Mouse (Mus musculus) naive thymus-derived CD4-positive, alpha-beta T cell, adult 5 months (primary cell): ENCODE results near the gene Ezh1. TPM values are rescaled to one million over a fixed set of nuclear protein-coding genes. Genes with fewer than 3 reads are reported as not detected.

Experiments
- polyA plus RNA-seq: library from polyadenylated mRNA; unstranded; fragments of 100-300 nt; shearing (Covaris generic); gene quantifications from one replicate; pipeline ENCODE4 v1.2.1, GENCODE M21; 2017

Ezh1 gene
- 83.6 TPM for polyA plus RNA-seq

DNA sequence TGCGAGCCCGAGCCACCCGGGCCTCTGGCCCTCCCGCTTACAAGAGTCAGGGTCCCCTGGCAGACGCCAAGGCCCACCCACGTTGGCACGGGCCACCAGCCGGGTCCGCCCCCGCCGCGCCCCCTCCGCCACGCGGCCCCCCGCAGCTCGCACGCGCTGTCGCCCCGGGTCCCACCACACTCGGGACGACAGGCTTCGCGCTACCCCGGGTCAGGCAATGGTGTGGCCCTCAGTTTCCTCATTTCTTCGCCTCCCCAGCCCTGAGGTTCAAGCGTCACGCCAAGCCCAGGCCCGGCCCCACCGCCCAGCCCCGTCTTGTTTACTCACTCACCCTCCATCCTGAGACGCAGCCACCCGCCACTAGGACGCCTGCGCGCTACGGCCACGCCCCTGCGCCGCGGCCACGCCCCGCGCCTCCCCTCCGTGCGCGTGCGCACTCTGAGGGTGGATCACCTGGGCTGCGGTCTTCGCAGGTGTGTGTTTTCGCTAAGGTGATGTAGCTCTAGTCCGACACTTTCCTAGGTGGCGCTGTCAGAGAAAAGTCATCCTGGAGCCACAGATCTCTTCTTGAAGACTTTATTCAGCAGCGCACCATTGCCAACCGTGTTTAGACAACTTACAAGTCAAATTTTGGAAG lies at the start of gene Ezh1:
Gene Ezh1 (minus strand): TSS at position 399 of the 637 bp plus-strand sequence.

DNA sequence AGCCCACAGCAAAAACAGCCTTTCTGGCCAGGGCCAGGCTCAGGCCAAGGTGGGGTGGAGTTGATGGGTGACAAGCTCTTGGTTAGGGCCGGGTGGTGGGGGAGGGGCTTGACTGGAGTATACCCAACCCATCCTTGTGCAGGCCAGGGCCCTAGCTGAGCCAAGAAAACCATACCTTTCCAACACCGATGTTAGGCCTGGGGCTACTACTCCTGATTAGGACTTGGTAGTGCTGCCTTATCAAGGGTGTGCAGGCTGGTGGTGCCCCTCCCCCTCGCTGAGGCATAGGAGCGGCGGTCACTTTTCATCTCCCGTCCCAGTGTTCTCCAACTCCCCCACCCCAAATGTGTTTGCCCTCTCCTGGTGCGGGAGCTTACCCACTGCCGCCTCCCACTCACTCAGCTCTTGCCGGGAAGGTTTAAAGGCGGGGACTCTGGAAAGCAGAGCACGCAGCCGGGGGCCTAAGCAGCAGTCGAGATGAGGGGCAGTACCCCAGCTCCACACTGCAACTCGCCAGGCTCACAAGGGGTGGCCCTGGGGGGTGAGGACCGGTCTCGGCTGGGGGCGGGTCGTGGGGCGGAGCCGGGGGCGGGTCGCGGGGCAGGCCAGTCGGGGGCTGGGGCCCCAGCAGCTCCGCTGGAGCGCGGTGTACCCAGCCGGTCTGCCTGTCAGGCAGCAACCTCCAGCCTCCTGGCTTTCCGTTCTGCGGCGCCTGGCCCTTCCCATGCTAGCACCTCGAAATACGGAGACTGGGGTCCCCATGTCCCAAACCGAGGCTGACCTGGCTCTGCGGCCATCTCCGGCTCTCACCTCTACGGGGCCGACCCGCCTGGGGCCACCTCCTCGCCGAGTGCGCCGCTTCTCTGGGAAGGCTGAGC lies 33.9 kb upstream of the Ezh1 start, which contains the start of gene Wnk4:
Gene Wnk4 (plus strand): TSS at position 620 of the 878 bp plus-strand sequence.

DNA sequence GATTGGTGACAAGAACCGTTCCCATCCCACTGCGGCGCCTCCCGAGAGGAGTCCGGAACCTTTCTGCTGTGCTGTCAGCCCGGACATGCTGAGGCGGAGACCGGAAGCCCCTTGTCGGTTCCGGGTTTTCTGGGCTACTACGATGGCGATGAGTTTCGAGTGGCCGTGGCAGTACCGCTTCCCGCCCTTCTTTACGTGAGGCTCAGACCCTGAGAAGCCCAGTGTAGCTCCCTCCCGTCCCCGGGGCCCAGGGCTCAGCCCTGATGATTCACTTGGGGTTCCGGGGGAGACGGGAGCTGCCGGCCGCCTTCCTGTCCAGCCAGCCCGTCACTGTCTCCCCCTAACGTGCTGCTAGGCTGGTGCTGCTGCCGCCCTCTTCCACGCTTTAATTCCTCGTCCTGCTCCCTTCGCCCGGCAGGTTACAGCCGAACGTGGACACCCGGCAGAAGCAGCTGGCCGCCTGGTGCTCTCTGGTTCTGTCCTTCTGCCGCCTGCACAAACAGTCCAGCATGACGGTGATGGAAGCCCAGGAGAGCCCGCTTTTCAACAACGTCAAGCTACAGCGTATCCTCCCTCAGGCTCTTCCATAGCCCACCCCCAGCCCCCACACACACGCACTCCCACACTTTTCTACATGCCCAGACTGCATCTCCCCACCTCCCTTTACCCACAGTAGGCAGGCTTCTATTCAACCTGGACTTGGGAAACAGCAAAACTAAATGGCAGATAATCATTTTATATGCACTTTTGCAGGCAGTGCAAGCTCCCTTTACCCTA lies 27.5 kb upstream of the Ezh1 start, which contains the start of gene Vps25:
Gene Vps25 (plus strand): TSS at position 95 of the 777 bp plus-strand sequence.

DNA sequence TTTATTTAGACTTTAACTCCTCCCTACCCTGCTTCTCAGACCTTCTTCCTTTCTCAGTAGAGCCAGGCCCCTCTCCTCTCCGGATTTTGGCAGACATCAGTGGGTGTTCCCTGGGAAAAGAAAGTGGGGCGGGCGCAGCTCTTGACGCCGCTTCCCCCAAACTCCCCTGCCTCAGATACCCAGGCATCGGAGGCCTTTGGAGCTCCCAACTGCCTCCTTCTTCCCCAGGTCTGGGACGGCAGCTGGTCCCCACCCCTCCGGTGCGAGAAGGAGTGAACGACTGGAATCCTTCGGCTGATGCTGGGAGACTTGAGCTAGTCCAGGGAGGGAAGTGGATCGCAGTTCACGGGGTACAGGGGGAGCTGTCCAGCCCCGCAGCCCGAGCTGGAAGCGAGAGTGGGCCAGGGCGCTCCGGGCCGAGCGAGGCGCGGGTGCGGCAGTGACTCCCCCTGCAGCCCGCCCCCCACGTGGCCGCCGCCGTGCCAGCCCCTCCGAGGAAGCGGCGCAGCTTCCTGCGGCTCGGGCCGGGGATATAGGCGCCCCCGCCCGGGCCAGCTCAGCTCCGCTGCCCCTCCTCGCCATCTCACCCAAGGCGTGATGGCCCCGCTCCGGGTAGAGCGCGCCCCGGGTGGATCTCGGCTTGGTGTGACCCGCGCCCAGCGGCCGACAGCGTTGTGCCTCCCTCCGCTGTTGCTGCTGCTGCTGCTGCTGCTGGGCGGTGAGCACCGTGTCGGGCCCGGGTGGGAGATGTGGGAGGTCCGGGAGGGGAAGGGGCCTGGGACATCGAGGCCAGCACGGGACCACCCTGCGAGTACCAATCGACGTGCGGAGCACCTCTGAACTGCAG lies 19.8 kb upstream of the Ezh1 start, which contains the start of gene Ramp2:
Gene Ramp2 (plus strand): TSS at position 174 of the 847 bp plus-strand sequence.

DNA sequence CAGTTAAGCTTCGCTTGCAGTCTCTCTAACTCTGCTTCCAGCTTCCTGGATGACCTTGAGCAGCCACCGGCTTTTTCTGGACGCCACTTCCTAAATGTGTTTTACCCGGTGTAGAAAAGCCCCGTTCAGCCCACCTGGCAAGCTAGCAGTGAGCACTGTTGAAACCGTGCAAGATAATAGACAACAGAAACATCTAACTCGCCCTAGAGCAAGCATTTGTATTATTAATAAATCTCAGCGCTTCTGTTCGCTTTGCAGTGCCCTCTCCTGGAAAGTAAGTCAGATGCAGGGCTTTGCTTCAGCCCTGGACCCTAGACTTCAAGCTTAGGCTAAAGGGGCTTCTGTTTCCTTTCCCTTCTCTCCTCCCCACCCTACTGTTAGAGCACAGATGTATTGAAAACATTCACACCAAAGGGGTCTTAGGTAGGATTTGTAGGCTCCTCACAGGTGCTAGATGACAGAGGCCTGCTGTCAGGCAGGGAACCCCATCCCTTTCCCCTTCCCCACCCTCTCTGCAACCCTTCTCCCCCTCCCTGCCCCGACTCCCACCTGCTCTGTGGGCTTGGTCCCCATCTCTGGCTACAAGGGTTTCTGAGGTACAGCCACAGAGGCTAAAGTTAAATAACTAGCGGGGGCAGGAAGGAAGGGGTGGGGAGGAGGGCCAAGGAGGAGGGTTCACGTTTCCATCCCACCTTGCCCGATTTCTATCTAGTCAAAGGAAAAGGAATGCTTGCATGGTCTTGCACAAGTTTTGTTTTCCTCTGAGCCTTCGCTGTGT lies 51.2 kb downstream of the Ezh1 start, which contains the start of gene Ccr10:
Gene Ccr10 (minus strand): TSS at position 593 of the 778 bp plus-strand sequence.

DNA sequence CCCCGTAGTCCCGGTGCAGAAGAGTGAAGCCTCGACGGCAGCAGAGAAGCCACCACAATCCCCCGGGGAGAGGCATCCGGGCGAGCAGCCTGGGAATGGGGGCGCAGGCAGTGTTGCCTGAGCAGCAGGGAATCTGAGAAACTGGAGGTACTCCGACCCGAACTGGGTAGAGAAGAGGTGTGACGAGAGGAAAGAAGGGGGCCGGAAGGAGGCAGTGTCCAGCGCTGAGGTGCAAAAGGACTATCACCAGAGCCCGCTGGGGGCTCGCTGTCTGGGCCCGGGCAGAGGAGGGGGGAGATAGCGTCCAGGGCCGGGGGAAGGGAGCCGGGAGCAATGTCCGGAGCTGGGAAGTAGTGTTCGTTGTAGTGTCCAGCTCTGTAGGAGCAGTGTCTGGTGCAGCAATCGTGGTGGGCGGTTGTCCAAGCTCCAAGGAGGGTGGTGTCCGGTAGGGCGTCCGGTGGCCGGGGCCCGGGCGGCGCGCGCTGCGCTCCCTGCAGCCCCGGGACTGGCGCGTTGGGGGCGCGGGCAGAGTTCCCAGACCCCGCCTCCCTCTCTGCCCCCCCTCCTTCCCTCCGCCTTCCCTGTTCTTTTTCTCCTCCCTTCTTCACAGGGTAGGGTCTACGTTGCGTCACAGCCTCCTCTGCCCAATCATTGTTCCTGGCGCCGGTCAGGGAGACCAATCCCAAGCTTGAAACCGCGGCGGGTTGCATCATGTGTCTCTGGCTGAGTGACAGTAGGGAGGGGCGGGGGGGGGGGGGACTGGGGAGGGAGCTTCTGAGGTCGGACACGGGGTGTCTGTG lies 55.3 kb downstream of the Ezh1 start, which contains the start of gene Plekhh3:
Gene Plekhh3 (minus strand): TSS at position 541 of the 800 bp plus-strand sequence.

DNA sequence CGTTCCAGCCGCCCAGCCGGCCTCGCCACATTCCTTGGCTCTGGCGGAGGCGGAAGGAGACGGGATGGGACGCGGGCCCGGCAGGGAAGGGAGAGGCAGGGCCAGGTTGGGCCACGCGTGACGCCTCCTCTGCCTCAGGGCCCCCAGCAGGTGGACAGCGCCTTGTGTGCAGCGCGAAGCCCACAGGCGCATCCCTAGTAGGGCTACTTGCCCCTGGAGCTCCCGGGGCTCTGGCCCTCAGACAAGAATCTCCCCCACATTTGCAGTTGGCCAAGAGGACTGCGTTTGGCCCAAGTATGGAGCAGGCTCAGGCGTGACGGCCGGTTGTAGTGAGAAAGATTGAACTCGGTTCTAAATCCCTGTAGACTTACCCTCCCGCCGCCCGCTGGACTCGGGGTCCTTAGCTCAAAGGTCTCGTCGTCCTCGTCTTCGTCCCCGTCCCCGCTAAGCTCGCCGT lies 55.9 kb downstream of the Ezh1 start, which contains the start of gene Cntnap1:
Gene Cntnap1 (plus strand): TSS at position 170 of the 457 bp plus-strand sequence.

DNA sequence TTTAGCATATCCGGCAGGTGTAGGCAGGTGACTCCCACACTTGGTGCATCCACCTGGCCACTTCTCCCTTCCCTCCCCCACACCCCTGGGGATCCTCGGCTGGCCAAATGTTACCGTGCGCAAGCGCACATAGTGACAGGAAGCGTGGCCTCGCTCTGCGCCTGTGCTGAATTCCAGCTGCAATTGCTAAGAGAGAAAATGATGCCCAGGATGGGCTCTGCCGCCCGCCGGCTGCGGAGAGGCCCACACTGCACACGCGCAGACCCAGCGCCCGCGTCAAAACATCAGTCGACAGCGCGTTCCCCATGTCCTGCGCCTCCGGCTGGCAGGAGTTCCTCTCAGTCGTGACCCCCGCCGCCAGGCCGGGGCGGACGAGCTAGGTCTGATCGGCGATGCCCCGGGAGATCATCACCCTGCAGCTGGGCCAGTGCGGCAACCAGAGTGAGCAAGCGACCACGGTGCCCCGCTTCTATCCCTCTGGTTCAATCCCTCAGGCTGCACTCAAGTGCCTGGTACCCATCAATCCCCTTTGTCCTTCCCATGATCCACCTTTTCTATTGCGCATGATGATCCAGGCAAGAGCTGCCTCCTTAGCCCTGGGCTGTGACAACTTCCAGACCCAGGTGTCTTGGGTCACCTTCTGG lies 70.4 kb downstream of the Ezh1 start, which contains the start of gene Tubg2:
Gene Tubg2 (plus strand): TSS at position 180 of the 644 bp plus-strand sequence.

Other genes with a start within 250 kb of the Ezh1 start
- gene Atp6v0a1, start 217.0 kb downstream of the Ezh1 start, polyA plus RNA-seq, result 0.91 TPM
- 11.6 TPM for gene Naglu, start 156.5 kb downstream of the Ezh1 start, polyA plus RNA-seq
- 0.44 TPM for gene Hsd17b1, start 148.1 kb downstream of the Ezh1 start, polyA plus RNA-seq
- gene Coasy, start 143.9 kb downstream of the Ezh1 start, polyA plus RNA-seq, result 10.0 TPM
- 49.7 TPM for gene Mlx, start 139.2 kb downstream of the Ezh1 start, polyA plus RNA-seq
- gene Psmc3ip, start 131.0 kb downstream of the Ezh1 start, polyA plus RNA-seq, result 4.0 TPM
- 95.9 TPM for gene Retreg3, start 106.6 kb downstream of the Ezh1 start, polyA plus RNA-seq
- 14.9 TPM for gene Tubg1, start 106.5 kb downstream of the Ezh1 start, polyA plus RNA-seq
- 0.37 TPM for gene Tubg2, start 70.6 kb downstream of the Ezh1 start, polyA plus RNA-seq
- gene Cntnap1, start 55.9 kb downstream of the Ezh1 start, polyA plus RNA-seq, result not detected
- gene Plekhh3, start 55.1 kb downstream of the Ezh1 start, polyA plus RNA-seq, result not detected
- gene Ccr10, start 51.0 kb downstream of the Ezh1 start, polyA plus RNA-seq, result not detected
- gene Ramp2, start 19.6 kb upstream of the Ezh1 start, polyA plus RNA-seq, result not detected
- 83.2 TPM for gene Vps25, start 27.2 kb upstream of the Ezh1 start, polyA plus RNA-seq
- gene Wnk4, start 34.1 kb upstream of the Ezh1 start, polyA plus RNA-seq, result 5.3 TPM
- gene Cntd1, start 52.5 kb upstream of the Ezh1 start, polyA plus RNA-seq, result 0.36 TPM
- gene Coa3, start 52.7 kb upstream of the Ezh1 start, polyA plus RNA-seq, result 51.8 TPM
- 208 TPM for gene Becn1, start 75.8 kb upstream of the Ezh1 start, polyA plus RNA-seq
- gene Psme3, start 89.8 kb upstream of the Ezh1 start, polyA plus RNA-seq, result 178 TPM
- gene Aoc2, start 98.6 kb upstream of the Ezh1 start, polyA plus RNA-seq, result 4.7 TPM
- not detected for gene Aoc3, start 104.1 kb upstream of the Ezh1 start, polyA plus RNA-seq
- not detected for gene G6pc, start 141.1 kb upstream of the Ezh1 start, polyA plus RNA-seq
- gene Aarsd1, start 191.2 kb upstream of the Ezh1 start, polyA plus RNA-seq, result 27.6 TPM
- gene Gm27029, start 198.3 kb upstream of the Ezh1 start, polyA plus RNA-seq, result not detected
- gene Rundc1, start 198.6 kb upstream of the Ezh1 start, polyA plus RNA-seq, result 29.5 TPM
- gene Ptges3l, start 198.9 kb upstream of the Ezh1 start, polyA plus RNA-seq, result 3.8 TPM
- 269 TPM for gene Rpl27, start 215.8 kb upstream of the Ezh1 start, polyA plus RNA-seq
- 128 TPM for gene Ifi35, start 221.9 kb upstream of the Ezh1 start, polyA plus RNA-seq
- gene Rnd2, start 238.5 kb upstream of the Ezh1 start, polyA plus RNA-seq, result 0.25 TPM
- 0.36 TPM for gene Vat1, start 239.8 kb upstream of the Ezh1 start, polyA plus RNA-seq